Mouse (Mus musculus): ENCODE data around the gene Gm8947. TPM values are rescaled to one million over a fixed set of nuclear protein-coding genes. Genes with fewer than 3 reads are reported as not detected.
A peak's percentile ranks its signal among the peaks of the same experiment; 100 is the strongest.

The Gm8947 gene
- polyA plus RNA-seq, 1 experiment from 2014 or later, result not detected

DNA sequence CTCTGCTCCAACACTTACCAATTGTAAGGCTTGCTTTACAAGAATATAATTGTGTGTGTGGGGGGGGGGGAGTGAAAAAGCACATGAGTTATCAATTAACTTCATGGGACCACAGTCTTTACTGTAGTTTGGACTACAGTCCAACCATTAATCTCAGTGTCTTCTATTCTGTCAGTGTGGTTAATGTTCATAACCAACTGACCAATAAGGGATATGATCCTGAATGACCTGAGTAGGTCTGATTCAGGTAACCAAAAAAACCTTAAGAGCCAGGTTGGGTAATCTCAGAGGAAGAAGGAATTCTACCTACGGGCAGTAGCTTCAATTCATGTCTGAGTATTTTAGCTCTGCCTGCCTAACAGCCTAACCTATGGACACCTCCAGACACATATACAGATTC, 32.4 kb downstream of the Gm8947 start:
- no peak for DNase-seq (ENCODE audit: low spot score)
- Histone ChIP-seq H3K27me3 (replicated peaks; ENCODE audit: control insufficient read depth, insufficient read depth, low read length) (no peaks in the 10 kb centered on the region), H3K36me3 (ENCODE audit: control insufficient read depth, insufficient read depth, low read length) (no peaks in the 10 kb centered on the region), H3K9me3 (ENCODE audit: control insufficient read depth, low read length) (no peaks in the 10 kb centered on the region), H3K4me3 (ENCODE audit: low read depth, low read length) (no peak overlapping the region), H3K27ac (replicated peaks; ENCODE audit: low read depth, low read length) (no peak overlapping the region), H3K9ac (ENCODE audit: low read depth, low read length) (no peak overlapping the region), H3K4me2 (ENCODE audit: low read depth, low read length) (no peak overlapping the region), H3K4me1 (ENCODE audit: control insufficient read depth, insufficient read depth, low read length) (no peaks in the 10 kb centered on the region)
- no peak for ATAC-seq (ENCODE audit: low read depth)
- WGBS, result 93% methylated on average over 1 of the region's 1 CpGs

DNA sequence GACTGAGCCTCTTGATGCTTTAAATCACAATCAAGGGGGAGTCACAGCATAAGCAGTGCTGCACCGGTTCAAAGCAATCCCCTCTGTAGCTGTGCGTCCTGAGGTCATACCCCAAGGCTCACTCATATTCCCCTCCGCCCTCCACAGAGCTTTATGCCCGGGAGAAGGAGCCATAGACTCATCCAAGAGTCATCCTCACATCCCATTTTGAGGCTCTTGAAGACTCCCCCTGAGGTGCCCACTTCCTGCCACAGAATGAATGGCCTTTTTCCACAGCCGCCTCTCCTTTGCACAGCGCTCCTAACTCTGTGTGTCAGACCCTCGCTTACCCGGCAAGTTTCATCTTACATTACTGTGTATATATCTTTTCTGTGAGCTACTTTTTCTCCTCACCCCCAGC, 35.3 kb downstream of the Gm8947 start:
- no peak overlapping the region for H3K4me2 ChIP-seq (ENCODE audit: low read depth, low read length)
- DNase-seq (ENCODE audit: low spot score) (no peak), ATAC-seq (ENCODE audit: low read depth) (no peak)
- no peaks in the 10 kb centered on the region for H3K9me3 ChIP-seq (ENCODE audit: control insufficient read depth, low read length)
- no peaks in the 10 kb centered on the region for H3K36me3 ChIP-seq (ENCODE audit: control insufficient read depth, insufficient read depth, low read length)
- H3K27me3 ChIP-seq (replicated peaks; ENCODE audit: control insufficient read depth, insufficient read depth, low read length), result no peaks in the 10 kb centered on the region
- H3K4me3 ChIP-seq (ENCODE audit: low read depth, low read length), result no peak overlapping the region
- no peak overlapping the region for H3K9ac ChIP-seq (ENCODE audit: low read depth, low read length)
- no peaks in the 10 kb centered on the region for H3K4me1 ChIP-seq (ENCODE audit: control insufficient read depth, insufficient read depth, low read length)
- H3K27ac ChIP-seq (replicated peaks; ENCODE audit: low read depth, low read length), result no peak overlapping the region
- WGBS, result 61% methylated on average over 8 of the region's 8 CpGs

DNA sequence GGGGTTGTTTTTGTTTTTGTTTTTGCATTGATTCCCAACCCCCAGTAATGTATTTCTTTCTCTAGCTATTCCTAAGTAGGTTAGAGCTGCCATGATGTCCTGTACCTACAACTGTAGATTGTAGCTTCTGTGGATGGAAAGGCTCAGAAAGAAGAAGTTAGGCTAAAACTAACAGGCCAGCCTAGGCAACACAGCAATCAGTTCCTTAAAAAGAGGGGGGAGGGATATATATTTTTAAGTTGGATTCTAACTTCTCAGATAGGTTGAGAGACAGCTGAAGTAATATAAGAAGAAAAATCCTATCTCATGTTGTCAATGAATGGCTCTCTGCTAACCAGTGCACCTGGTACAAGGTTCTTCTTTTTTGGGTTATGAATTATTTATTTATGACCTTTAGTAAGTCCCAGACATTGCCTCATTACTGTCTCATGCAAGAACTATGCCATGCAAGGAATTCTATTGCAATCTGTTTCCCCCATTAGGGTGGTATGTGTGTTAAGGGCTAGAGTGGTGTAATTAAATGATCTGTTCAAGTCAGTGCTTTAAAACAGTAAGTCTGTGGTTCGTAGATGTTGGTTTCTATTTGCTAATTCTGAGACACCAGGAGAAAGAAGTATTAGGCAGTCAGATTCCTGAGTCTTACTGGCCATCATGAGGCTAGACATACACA, 36.3 kb downstream of the Gm8947 start:
- 66% methylated on average over 1 of the region's 1 CpGs for whole genome bisulfite sequencing

GRCm38 (mm10) chr1:151232346-151232745, 40.2 kb downstream of the Gm8947 start:
- no peak for DNase-seq (ENCODE audit: low spot score)
- Histone ChIP-seq H3K9me3 (ENCODE audit: control insufficient read depth, low read length) (peaks cover 6% of the 10 kb centered on the region; the same call in 1 of the 2 replicates), H3K36me3 (ENCODE audit: control insufficient read depth, insufficient read depth, low read length) (no peaks in the 10 kb centered on the region), H3K27ac (replicated peaks; ENCODE audit: low read depth, low read length) (no peak overlapping the region), H3K9ac (ENCODE audit: low read depth, low read length) (no peak overlapping the region), H3K27me3 (replicated peaks; ENCODE audit: control insufficient read depth, insufficient read depth, low read length) (no peaks in the 10 kb centered on the region), H3K4me3 (ENCODE audit: low read depth, low read length) (no peak overlapping the region), H3K4me1 (ENCODE audit: control insufficient read depth, insufficient read depth, low read length) (no peaks in the 10 kb centered on the region), H3K4me2 (ENCODE audit: low read depth, low read length) (no peak overlapping the region)
- ATAC-seq (ENCODE audit: low read depth), result no peak
- WGBS, result 86% methylated on average over 3 of the region's 3 CpGs

More for the DNA sequence above, 36.3 kb downstream of the Gm8947 start:
- no peaks in the 10 kb centered on the region for H3K9me3 ChIP-seq (ENCODE audit: control insufficient read depth, low read length)
- H3K9ac ChIP-seq (ENCODE audit: low read depth, low read length), result no peak overlapping the region
- H3K36me3 ChIP-seq (ENCODE audit: control insufficient read depth, insufficient read depth, low read length), result no peaks in the 10 kb centered on the region
- DNase-seq (ENCODE audit: low spot score), result no peak
- H3K27ac ChIP-seq (replicated peaks; ENCODE audit: low read depth, low read length), result no peak overlapping the region
- no peak overlapping the region for H3K4me3 ChIP-seq (ENCODE audit: low read depth, low read length)
- no peaks in the 10 kb centered on the region for H3K27me3 ChIP-seq (replicated peaks; ENCODE audit: control insufficient read depth, insufficient read depth, low read length)
- no peak overlapping the region for H3K4me2 ChIP-seq (ENCODE audit: low read depth, low read length)
- no peaks in the 10 kb centered on the region for H3K4me1 ChIP-seq (ENCODE audit: control insufficient read depth, insufficient read depth, low read length)
- ATAC-seq (ENCODE audit: low read depth), result no peak

GRCm38 (mm10) chr1:151233756-151234155, 41.6 kb downstream of the Gm8947 start:
- H3K9me3 ChIP-seq (ENCODE audit: control insufficient read depth, low read length), result peaks cover 6% of the 10 kb centered on the region; the same call in 1 of the 2 replicates
- H3K4me2 ChIP-seq (ENCODE audit: low read depth, low read length), result no peak overlapping the region
- H3K9ac ChIP-seq (ENCODE audit: low read depth, low read length), result no peak overlapping the region
- H3K4me1 ChIP-seq (ENCODE audit: control insufficient read depth, insufficient read depth, low read length), result no peaks in the 10 kb centered on the region
- no peak for ATAC-seq (ENCODE audit: low read depth)
- DNase-seq (ENCODE audit: low spot score), result no peak
- H3K4me3 ChIP-seq (ENCODE audit: low read depth, low read length), result no peak overlapping the region
- H3K27ac ChIP-seq (replicated peaks; ENCODE audit: low read depth, low read length), result no peak overlapping the region
- H3K36me3 ChIP-seq (ENCODE audit: control insufficient read depth, insufficient read depth, low read length), result no peaks in the 10 kb centered on the region
- 71% methylated on average over 3 of the region's 3 CpGs for WGBS
- no peaks in the 10 kb centered on the region for H3K27me3 ChIP-seq (replicated peaks; ENCODE audit: control insufficient read depth, insufficient read depth, low read length)

GRCm38 (mm10) chr1:151235574-151235973, 43.4 kb downstream of the Gm8947 start:
- Histone ChIP-seq H3K4me3 (ENCODE audit: low read depth, low read length) (no peak overlapping the region), H3K4me2 (ENCODE audit: low read depth, low read length) (no peak overlapping the region), H3K4me1 (ENCODE audit: control insufficient read depth, insufficient read depth, low read length) (no peaks in the 10 kb centered on the region), H3K36me3 (ENCODE audit: control insufficient read depth, insufficient read depth, low read length) (no peaks in the 10 kb centered on the region), H3K9ac (ENCODE audit: low read depth, low read length) (no peak overlapping the region), H3K27ac (replicated peaks; ENCODE audit: low read depth, low read length) (no peak overlapping the region), H3K27me3 (replicated peaks; ENCODE audit: control insufficient read depth, insufficient read depth, low read length) (no peaks in the 10 kb centered on the region), H3K9me3 (ENCODE audit: control insufficient read depth, low read length) (peaks cover 6% of the 10 kb centered on the region; the same call in 1 of the 2 replicates)
- WGBS, result 36% methylated on average over 2 of the region's 2 CpGs
- peak; percentile 32 for DNase-seq (ENCODE audit: low spot score)
- peak; percentile 72; the same call in 1 of the 2 replicates for ATAC-seq (ENCODE audit: low read depth)

DNA sequence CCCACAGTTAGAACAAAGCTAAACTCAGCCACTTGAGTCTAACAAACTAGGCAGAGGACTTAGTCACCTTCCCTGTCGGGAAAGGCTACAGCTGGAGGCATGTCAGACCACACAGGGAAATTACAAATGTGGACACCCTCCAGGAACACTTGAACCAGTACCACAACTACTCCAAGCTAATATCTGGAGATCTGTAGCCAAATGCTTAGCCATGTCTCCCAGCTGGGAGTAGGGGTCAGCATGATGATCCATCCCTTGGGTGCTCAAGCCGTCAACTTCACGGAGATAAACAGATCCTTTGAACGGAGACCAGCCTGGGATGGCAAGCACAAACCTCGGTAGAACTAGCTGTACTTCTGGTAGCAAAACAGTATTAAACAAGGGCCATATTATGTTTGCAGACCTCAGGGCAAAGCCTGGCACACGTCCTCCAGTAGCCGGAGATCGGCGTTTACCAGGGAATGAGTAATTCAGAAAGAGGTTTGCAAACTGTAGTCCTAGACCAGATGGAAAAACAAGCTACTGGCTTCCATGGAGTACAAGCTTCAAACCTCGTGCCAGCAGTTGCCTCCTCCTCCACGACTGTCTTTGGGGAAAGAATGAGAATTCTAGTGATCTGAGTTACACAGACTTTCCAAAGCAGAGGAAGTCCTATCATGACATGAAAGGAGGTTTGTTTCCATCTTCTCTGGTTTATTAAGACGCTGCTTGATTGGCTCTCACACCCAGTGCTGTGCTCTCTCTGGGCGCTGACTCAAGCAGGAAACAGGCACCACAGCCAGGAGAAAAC, 44.2 kb downstream of the Gm8947 start:
- 38% methylated on average over 13 of the region's 13 CpGs for WGBS
- H3K27ac ChIP-seq (replicated peaks; ENCODE audit: low read depth, low read length), result peak overlapping the region; percentile 72
- ATAC-seq (ENCODE audit: low read depth), result no peak

GRCm38 (mm10) chr1:151237780-151238179, 45.6 kb downstream of the Gm8947 start:
- no peak overlapping the region for H3K27ac ChIP-seq (replicated peaks; ENCODE audit: low read depth, low read length)
- DNase-seq (ENCODE audit: low spot score) (peak; percentile 72), ATAC-seq (ENCODE audit: low read depth) (peak; percentile 56; the same call in 1 of the 2 replicates)
- no peak overlapping the region for H3K4me2 ChIP-seq (ENCODE audit: low read depth, low read length)
- peaks cover 6% of the 10 kb centered on the region; the same call in 1 of the 2 replicates for H3K9me3 ChIP-seq (ENCODE audit: control insufficient read depth, low read length)
- WGBS, result 41% methylated on average over 3 of the region's 3 CpGs
- no peaks in the 10 kb centered on the region for H3K4me1 ChIP-seq (ENCODE audit: control insufficient read depth, insufficient read depth, low read length)
- H3K36me3 ChIP-seq (ENCODE audit: control insufficient read depth, insufficient read depth, low read length), result no peaks in the 10 kb centered on the region
- H3K9ac ChIP-seq (ENCODE audit: low read depth, low read length), result no peak overlapping the region
- no peak overlapping the region for H3K4me3 ChIP-seq (ENCODE audit: low read depth, low read length)
- H3K27me3 ChIP-seq (replicated peaks; ENCODE audit: control insufficient read depth, insufficient read depth, low read length), result no peaks in the 10 kb centered on the region

More for the DNA sequence above, 44.2 kb downstream of the Gm8947 start:
- Histone ChIP-seq H3K4me3 (ENCODE audit: low read depth, low read length) (no peak overlapping the region), H3K9ac (ENCODE audit: low read depth, low read length) (no peak overlapping the region), H3K4me1 (ENCODE audit: control insufficient read depth, insufficient read depth, low read length) (no peaks in the 10 kb centered on the region), H3K9me3 (ENCODE audit: control insufficient read depth, low read length) (peaks cover 6% of the 10 kb centered on the region; the same call in 1 of the 2 replicates), H3K4me2 (ENCODE audit: low read depth, low read length) (no peak overlapping the region), H3K36me3 (ENCODE audit: control insufficient read depth, insufficient read depth, low read length) (no peaks in the 10 kb centered on the region), H3K27me3 (replicated peaks; ENCODE audit: control insufficient read depth, insufficient read depth, low read length) (no peaks in the 10 kb centered on the region)
- DNase-seq (ENCODE audit: low spot score), result peak; percentile 29

All from embryonic facial prominence, embryonic 14.5 days (tissue).